Mouse (Mus musculus): ENCODE measurements at regions not wholly inside any gene's neighbourhood (a gene's known extent, or its start where the extent isn't known, plus 50 kb on each side); places are given as distances from the start of the nearest gene placed in this dataset.

DNA sequence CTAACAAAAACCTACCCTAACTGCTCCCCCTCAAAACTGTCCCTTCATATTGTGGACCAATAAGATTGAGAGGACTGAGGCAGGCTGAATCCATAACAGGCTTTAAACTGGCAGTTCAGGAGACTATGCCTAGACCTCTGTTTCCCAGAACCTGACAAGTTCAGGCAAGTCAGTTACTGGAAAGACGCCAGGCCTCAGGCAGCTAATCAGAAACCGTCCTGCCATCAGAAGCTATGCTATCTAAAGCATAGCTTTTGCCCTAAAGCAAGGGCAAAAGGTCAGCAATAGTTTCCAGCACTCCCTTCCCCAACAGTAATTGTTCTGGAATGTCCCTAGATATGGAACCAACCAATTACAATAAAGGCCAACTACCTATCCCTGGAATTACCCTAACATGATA is 273.0 kb downstream of the Bche start:
- no peak for DNase-seq

DNA sequence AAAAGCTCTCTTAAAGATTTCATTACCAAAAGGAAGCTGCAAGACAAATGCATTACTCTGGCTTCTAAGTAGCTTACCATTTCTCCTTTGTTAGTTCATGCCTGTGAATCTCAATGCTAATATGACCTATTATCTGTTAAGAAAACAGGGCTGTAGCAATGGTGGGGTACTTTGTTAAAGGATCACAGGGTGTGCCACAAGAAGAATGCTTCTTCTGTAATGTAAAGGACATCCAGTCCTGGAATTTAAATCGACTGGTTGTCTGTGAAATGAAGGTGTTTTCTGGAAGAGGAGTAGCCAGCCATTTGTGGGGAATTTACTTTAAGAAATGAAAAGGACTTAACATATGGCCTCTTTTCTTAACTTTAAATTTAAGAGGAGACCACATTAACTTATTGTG is 273.9 kb downstream of the Bche start:
- no peak for DNase-seq

DNA sequence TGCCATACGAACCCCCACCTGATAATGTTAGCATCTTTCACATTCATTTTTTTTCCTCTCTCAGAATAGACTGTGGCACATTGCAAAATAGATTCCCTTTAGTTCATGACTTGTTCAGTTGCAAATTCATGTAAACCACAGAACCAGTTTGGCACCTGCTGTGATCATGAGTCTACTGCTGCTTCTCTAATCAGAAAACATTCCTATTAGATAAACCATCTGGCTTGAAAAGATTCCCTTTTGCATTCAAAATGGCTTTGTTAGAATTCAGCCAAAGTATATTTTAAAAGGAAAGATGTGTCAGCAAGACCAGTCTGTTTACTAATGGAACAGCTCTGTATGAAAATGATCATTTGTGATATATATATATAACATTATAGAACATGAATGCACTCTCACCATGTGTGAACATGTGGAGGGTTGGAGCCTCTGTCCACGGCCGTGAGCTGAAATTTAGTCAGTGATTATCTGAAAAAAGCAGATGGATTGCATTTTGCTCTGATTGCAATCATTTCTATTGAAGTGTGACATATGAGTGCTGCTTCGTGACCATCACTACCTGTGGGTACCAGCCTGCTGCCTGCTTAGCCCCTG is 298.2 kb downstream of the Bche start:
- DNase-seq, result no peak

DNA sequence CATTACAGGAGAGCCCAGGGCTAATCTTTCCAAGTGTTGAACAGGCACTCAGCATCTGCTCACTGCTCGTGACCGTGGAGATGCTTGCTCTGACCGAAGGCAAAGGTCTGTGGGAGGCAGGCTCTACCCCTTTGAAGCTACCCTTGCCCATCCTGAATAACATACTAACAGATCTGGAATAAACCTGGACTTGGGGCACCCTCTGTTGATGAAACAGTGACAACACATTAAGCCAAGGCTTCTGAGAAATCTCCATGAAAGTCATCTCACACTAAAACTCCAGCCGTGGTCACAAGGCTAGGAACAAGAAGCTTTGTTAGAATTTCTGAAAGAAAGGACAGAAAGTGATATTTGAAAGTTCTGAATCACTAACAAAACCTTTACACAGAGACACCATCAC is 306.8 kb downstream of the Bche start:
- DNase-seq, result no peak

DNA sequence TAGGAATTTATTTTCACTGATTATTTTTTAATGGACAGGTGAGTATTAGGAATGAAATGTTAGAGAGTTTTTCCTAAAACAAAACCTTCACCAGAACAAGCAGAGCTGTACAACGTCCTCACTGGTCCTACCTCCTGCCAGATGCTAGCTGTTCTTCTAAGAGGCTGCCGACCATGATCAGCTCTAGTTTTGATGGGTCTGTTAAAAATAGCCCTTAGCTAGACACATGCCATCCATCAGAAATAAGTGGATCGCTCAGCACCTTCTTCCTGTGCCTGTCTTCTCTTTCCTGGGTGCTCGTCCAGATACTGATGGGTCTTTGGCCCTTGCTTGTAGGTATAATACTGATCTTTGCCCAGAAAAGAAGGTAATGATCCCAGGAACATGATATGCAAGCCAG is 312.4 kb downstream of the Bche start:
- no peak for DNase-seq

DNA sequence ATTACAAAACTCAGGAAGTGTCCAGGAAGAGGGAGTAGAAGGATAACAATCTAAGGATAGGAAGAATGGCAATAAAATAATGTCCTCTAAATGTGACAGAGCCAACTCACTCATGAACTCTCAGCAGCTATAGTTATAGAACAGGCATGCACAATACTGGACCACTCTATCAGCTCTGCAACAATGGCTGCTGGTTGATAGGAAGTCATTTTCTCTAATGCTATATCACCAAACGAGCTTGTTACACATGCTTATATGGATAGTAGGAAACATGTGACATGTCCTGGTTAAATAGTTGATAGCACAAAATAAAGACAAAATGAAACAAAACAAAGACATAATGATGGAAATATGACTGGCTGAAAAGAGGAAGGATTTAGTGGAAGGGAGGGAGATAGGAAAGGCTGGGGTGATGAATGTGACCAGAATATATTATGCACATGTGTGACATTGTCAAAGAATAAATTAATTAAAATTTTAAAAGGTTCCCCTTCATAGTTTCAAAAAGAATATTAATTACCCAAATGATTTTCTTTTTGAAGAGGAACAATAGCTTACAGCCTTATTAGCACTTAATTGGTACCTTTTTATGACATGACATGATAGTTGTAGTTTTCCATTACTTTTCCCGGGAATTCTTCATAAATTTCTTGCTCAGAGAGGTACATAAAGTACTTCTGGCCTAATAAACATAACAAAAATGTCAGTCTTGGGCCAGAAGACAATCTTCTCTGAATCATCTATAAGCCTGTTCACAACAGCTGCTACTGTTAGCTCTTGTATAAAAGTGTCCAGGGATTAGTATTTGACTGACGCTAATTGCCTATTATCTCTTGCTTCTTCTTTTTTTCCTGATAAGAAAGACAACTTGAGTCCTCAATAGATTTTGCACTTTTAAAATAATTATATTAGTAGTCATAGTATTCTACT is 318.2 kb downstream of the Bche start:
- DNase-seq, result no peak

DNA sequence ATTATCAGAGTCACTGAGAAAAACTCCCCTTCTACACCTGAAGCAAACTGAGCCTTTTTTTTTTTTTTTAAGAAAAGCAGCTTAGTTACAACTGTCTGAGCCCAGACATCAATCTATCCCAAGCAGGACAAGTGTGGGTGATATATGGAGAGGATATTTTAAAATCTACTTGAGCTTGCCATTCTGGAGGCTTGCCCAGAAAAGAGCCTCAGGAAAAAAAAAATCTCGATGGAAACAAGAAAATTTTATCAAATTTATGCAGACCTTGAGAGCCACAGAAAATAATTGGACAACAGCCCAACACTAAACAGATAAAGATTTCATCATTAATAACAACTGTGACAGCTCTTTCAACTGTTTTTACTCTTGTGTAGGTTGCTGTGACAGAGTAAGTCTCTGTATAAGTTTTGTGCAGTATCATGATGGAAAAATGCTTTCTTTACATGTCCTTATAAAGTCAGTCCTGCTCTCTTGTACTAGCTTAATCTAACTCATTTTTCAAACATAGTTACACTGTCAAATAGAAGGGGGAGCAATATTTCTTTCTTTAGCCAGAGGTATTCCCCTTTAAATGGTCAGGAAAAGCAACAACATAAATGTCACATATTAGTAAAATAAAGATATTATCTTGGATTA is 297.4 kb upstream of the Slitrk3 start:
- no peak for DNase-seq

DNA sequence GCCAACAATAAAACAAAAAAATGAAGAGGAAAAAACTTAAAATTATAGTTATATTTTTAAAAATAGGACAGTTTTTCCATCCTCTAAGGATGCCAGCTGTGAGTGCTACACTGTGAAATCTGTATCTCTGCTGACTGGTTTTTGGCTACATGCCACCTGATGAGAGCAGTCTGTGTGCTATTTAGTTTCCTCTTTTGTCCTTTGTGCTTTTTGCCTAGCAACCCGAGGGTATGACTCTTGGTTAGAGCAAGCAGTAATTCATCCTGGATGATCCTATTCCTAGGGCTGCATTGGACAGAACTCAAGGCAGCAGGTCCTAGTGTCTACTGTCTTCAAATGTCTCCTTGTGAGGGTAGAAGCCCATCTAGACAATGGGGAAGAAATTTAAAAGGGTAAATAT is 285.6 kb upstream of the Slitrk3 start:
- DNase-seq, result peak; percentile 9

DNA sequence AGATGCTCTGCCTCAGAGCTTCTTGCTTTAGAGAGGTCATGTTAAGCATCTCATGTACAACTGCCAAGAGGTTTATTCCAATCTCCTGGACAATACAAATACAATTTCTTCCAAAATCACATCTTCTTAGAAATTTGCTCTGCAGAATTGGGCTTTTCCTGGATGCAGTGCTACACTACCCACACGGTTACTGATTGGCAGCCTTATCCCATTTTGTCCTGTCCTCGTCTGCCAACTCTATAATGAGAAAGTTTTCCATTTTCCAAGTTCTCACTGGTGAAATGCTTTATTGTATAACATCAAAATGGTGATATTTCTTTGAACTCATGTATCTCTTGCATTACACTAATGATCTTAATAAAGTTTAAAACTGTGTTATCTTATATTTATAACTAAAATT is 282.1 kb upstream of the Slitrk3 start:
- no peak for DNase-seq

DNA sequence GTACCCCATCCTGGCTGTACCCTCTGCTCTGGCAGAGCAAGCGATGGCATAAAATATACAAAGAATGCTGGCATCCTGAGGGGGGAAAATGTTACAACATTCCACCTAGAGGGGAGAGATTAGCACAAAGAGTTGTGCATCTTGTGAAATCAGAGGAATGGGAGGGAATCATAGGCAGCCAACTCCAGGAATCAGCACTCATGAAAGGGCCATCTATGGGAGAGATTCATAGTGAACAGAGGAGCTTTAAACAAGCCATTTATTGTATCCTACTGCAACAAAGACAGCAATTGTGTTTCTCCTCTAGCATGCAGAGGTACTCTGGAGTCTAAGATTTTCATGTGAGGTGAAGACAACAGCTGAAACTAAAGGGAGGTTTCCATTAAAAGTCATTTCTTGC is 265.6 kb upstream of the Slitrk3 start:
- DNase-seq, result no peak
